ENCODE assay signal across 26 mouse cellular contexts in the genomic region with DNA sequence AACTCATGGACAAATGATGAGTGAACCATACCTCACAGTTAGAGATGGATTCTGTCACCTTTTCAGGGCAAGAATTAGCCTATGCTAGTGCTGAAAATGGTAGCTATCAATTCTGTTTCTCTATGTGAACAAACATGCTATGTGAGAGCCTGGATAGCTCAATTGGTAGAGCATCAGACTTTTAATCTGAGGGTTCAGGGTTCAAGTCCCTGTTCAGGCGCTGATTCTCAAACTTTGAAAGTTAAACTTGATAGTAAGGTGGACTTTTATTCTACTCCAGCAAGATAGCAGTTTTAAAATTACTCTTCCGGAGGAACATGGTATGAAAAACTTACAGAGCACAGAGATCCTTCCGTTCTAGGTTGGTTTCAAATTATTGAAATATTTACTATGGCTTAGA. TPM values are rescaled to one million over a fixed set of nuclear protein-coding genes. Genes with fewer than 3 reads are reported as not detected.
DNase-seq lines count a peak whose midpoint lies in the region; ATAC-seq and TF ChIP-seq lines count a peak whose summit lies in the region.
"Had no signal": no experiment of that assay in that cellular context is flagged by ENCODE, and none has a peak within 500 bp of the region (broad histone marks: within the 10 kb centered on the region; RNA-seq: fewer than 3 reads in every experiment).

No protein-coding gene starts in this region.

- H3K4me2 ChIP-seq in midbrain, postnatal 0 days (ENCODE audit: low read depth, low read length, poor library complexity, severe bottlenecking) = no peak overlapping the region
- no peak overlapping the region for H3K4me2 ChIP-seq in forebrain, postnatal 0 days (ENCODE audit: low read depth)
- H3K4me2 ChIP-seq: forebrain, embryonic 15.5 days; midbrain, embryonic 15.5 days had no signal

- 0 out of 2 replicates have a peak, but pooled peaks cover 3% of the 10 kb centered on the region for H3K9me3 ChIP-seq in midbrain, postnatal 0 days (ENCODE audit: low read length)
- H3K9me3 ChIP-seq in midbrain, embryonic 10.5 days (replicated peaks) = no peaks in the 10 kb centered on the region
- H3K9me3 ChIP-seq in forebrain, postnatal 0 days (ENCODE audit: low read length) = no peaks in the 10 kb centered on the region
- H3K9me3 ChIP-seq: forebrain, embryonic 15.5 days; midbrain, embryonic 15.5 days had no signal

- H3K4me1 ChIP-seq in midbrain, postnatal 0 days (ENCODE audit: insufficient read depth, low read length) = no peaks in the 10 kb centered on the region
- H3K4me1 ChIP-seq in midbrain, embryonic 10.5 days = no peaks in the 10 kb centered on the region; the same call in 1 of the 2 replicates
- no peaks in the 10 kb centered on the region for H3K4me1 ChIP-seq in forebrain, postnatal 0 days (ENCODE audit: insufficient read depth)
- H3K4me1 ChIP-seq: forebrain, embryonic 15.5 days had no signal

- ATAC-seq in midbrain, postnatal 0 days (ENCODE audit: low FRiP score) = no peak
- no peak for ATAC-seq in forebrain, postnatal 0 days
- ATAC-seq: forebrain, embryonic 15.5 days; liver, postnatal 0 days; midbrain, embryonic 15.5 days had no signal

- H3K27me3 ChIP-seq in midbrain, postnatal 0 days (ENCODE audit: insufficient read depth, low read length) = no peaks in the 10 kb centered on the region
- 0 out of 2 replicates have a peak, but pooled peaks cover 4% of the 10 kb centered on the region for H3K27me3 ChIP-seq in midbrain, embryonic 10.5 days (ENCODE audit: low read depth, poor library complexity, severe bottlenecking)
- H3K27me3 ChIP-seq in forebrain, postnatal 0 days (ENCODE audit: insufficient read depth, low read length) = no peaks in the 10 kb centered on the region
- H3K27me3 ChIP-seq: forebrain, embryonic 15.5 days; midbrain, embryonic 15.5 days had no signal

- no peak overlapping the region for H3K27ac ChIP-seq in midbrain, postnatal 0 days (ENCODE audit: low read depth, low read length)
- no peak overlapping the region for H3K27ac ChIP-seq in midbrain, embryonic 10.5 days (replicated peaks)
- no peak overlapping the region for H3K27ac ChIP-seq in forebrain, postnatal 0 days (ENCODE audit: low read depth, low read length)
- H3K27ac ChIP-seq: forebrain, embryonic 15.5 days; midbrain, embryonic 15.5 days had no signal

- no peak for TF ChIP-seq CTCF in midbrain, postnatal 0 days (IDR thresholded peaks at IDR 0.05)
- no peak for TF ChIP-seq CTCF in forebrain, postnatal 0 days (IDR thresholded peaks at IDR 0.05; ENCODE audit: low read depth)

- DNase-seq in cerebellum, adult 9-10 months = peak; percentile 36
- DNase-seq in cerebellum, adult 9-11 months = no peak
- DNase-seq in midbrain, postnatal 0 days (ENCODE audit: low spot score) = peak; percentile 1
- no peak for DNase-seq in midbrain, embryonic 10.5 days (ENCODE audit: low spot score)
- peak; percentile 25 for DNase-seq in c-Kit-positive CD71-positive TER-119-positive erythroid progenitor cells, embryonic 14.5 days (ENCODE audit: low spot score)
- no peak for DNase-seq in thymus, postnatal 25 days
- no peak for DNase-seq in forebrain, postnatal 0 days
- no peak for DNase-seq in ovary, adult 18-20 months (ENCODE audit: low spot score)
- DNase-seq: adrenal gland, postnatal 10 days; B cell, adult 2 months; kidney, adult 8-10 months; kidney, postnatal 4 days; liver; liver, postnatal 0 days; right cerebral cortex, adult 18-20 months; thymus, adult 18-20 months had no signal

- no peak overlapping the region for H3K9ac ChIP-seq in midbrain, postnatal 0 days (replicated peaks; ENCODE audit: low read length, poor library complexity, severe bottlenecking)
- H3K9ac ChIP-seq in forebrain, postnatal 0 days = no peak overlapping the region
- H3K9ac ChIP-seq: forebrain, embryonic 15.5 days; liver, postnatal 0 days; midbrain, embryonic 15.5 days had no signal

- 42% methylated on average over 3 of the region's 3 CpGs for WGBS in midbrain, postnatal 0 days
- 39% methylated on average over 3 of the region's 3 CpGs for WGBS in midbrain, embryonic 10.5 days
- 41% methylated on average over 3 of the region's 3 CpGs for WGBS in forebrain, postnatal 0 days

- no peak overlapping the region for H3K4me3 ChIP-seq in midbrain, postnatal 0 days (ENCODE audit: low read depth, low read length)
- no peak overlapping the region for H3K4me3 ChIP-seq in midbrain, embryonic 10.5 days
- H3K4me3 ChIP-seq in forebrain, postnatal 0 days (ENCODE audit: low read depth, low read length) = no peak overlapping the region
- H3K4me3 ChIP-seq: erythroblast, embryonic 14.5 days; forebrain, embryonic 15.5 days; midbrain, embryonic 15.5 days had no signal

- no peaks in the 10 kb centered on the region for H3K36me3 ChIP-seq in midbrain, postnatal 0 days (ENCODE audit: insufficient read depth, low read length)
- H3K36me3 ChIP-seq in midbrain, embryonic 10.5 days = no peaks in the 10 kb centered on the region
- H3K36me3 ChIP-seq in forebrain, postnatal 0 days (ENCODE audit: insufficient read depth) = no peaks in the 10 kb centered on the region
- H3K36me3 ChIP-seq: forebrain, embryonic 15.5 days; midbrain, embryonic 15.5 days had no signal

RNA-seq across cellular contexts. Expression of a gene that starts 9.4 kb away (rescaled TPM):
- total RNA-seq in midbrain, postnatal 0 days (2014; rRNA removed) = 0.05 and 0.90 TPM in 2 replicates
- polyA plus RNA-seq in midbrain, postnatal 0 days (2015; fragmentation: Nextera tagmentation; extraction: Ambion mirVana) = not detected in 2 replicates
- polyA plus RNA-seq in midbrain, embryonic 10.5 days (2016; fragmentation: Nextera tagmentation; extraction: Ambion mirVana) = 0.11 TPM in 1 of 2 replicates, not detected in the other
- 0.38 TPM in 1 of 2 replicates, not detected in the other for total RNA-seq in forebrain, postnatal 0 days (2014; rRNA removed)
- not detected in 2 replicates for polyA plus RNA-seq in forebrain, postnatal 0 days (2015; fragmentation: Nextera tagmentation; extraction: Ambion mirVana)
- total RNA-seq: adrenal gland, postnatal 10 days; gastrocnemius, adult 18-20 months; hematopoietic stem cell, adult 5-6 weeks; left cerebral cortex, postnatal 25 days had no signal
- polyA plus RNA-seq: embryonic facial prominence, embryonic 11.5 days; erythroblast, embryonic 14.5 days; forebrain, embryonic 15.5 days; heart, embryonic 14.5 days; liver, postnatal 0 days; midbrain, embryonic 15.5 days; stomach, embryonic 14.5 days had no signal

RNA-seq across cellular contexts. Expression of a gene that starts 26.7 kb away (rescaled TPM):
- total RNA-seq in midbrain, postnatal 0 days (2014; rRNA removed) = 8.1 and 9.8 TPM in 2 replicates
- polyA plus RNA-seq in midbrain, postnatal 0 days (2015; fragmentation: Nextera tagmentation; extraction: Ambion mirVana) = 7.5 and 8.4 TPM in 2 replicates
- 23.8 and 24.8 TPM in 2 replicates for polyA plus RNA-seq in midbrain, embryonic 10.5 days (2016; fragmentation: Nextera tagmentation; extraction: Ambion mirVana)
- 20.7 and 21.6 TPM in 2 replicates for total RNA-seq in forebrain, postnatal 0 days (2014; rRNA removed)
- 15.3 and 17.2 TPM in 2 replicates for polyA plus RNA-seq in forebrain, postnatal 0 days (2015; fragmentation: Nextera tagmentation; extraction: Ambion mirVana)
- polyA plus RNA-seq: erythroblast, embryonic 14.5 days had no signal

RNA-seq across cellular contexts. Expression of a gene that starts 37.9 kb away (rescaled TPM):
- total RNA-seq in midbrain, postnatal 0 days (2014; rRNA removed) = 0.09 and 1.6 TPM in 2 replicates
- not detected in 2 replicates for polyA plus RNA-seq in midbrain, postnatal 0 days (2015; fragmentation: Nextera tagmentation; extraction: Ambion mirVana)
- polyA plus RNA-seq in midbrain, embryonic 10.5 days (2016; fragmentation: Nextera tagmentation; extraction: Ambion mirVana) = not detected in 2 replicates
- total RNA-seq in forebrain, postnatal 0 days (2014; rRNA removed) = not detected in 2 replicates
- not detected in 2 replicates for polyA plus RNA-seq in forebrain, postnatal 0 days (2015; fragmentation: Nextera tagmentation; extraction: Ambion mirVana)
- total RNA-seq: adrenal gland, postnatal 10 days; gastrocnemius, adult 18-20 months; layer of hippocampus, postnatal 10 days had no signal
- polyA plus RNA-seq: erythroblast, embryonic 14.5 days; midbrain, embryonic 15.5 days had no signal

Comparison
In these comparisons a context has a peak if more than half of its experiments do, and no peak if none do; other contexts are left out.
1. DNase-seq: peak in cerebellum, adult 9-10 months (single experiment), midbrain, postnatal 0 days (single experiment) and c-Kit-positive CD71-positive TER-119-positive erythroid progenitor cells, embryonic 14.5 days (single experiment); none in cerebellum, adult 9-11 months (single experiment), midbrain, embryonic 10.5 days (single experiment), thymus, postnatal 25 days (single experiment), forebrain, postnatal 0 days (single experiment) and ovary, adult 18-20 months (single experiment).